Comparison of ENCODE assay signal across 28 mouse cellular contexts in the genomic region with DNA sequence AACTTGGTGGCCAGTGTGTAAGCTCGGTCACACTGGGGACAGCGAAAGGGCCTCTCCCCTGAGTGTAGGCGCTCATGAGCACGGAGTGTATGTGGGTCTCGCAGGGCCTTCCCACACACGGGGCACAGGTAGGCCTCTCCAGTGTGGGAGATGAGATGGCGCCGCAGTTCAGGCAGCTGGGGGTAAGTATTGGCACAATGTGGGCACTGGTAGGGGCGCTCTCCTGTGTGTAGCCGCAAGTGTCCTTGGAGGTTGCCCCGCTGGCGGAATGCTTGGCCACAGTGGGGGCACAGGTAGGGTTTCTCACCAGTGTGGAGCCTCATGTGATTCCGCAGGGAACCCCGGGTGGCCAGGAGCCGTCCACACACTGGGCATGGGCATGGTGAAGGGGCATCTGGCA. TPM values are rescaled to one million over a fixed set of nuclear protein-coding genes. Genes with fewer than 3 reads are reported as not detected.
A peak's percentile ranks its signal among the peaks of the same experiment; 100 is the strongest.
DNase-seq lines count a peak whose midpoint lies in the region; ATAC-seq and TF ChIP-seq lines count a peak whose summit lies in the region.
"Had no signal": no experiment of that assay in that cellular context is flagged by ENCODE, and none has a peak within 500 bp of the region (broad histone marks: within the 10 kb centered on the region; RNA-seq: fewer than 3 reads in every experiment).

No protein-coding gene starts in this region.

- no peaks in the 10 kb centered on the region for H3K27me3 ChIP-seq in midbrain, embryonic 11.5 days (ENCODE audit: control insufficient read depth, insufficient read depth, low read length)
- H3K27me3 ChIP-seq in midbrain, embryonic 10.5 days (ENCODE audit: low read depth, poor library complexity, severe bottlenecking), result no peaks in the 10 kb centered on the region
- H3K27me3 ChIP-seq in thymus, adult 2 months (ENCODE audit: control insufficient read depth, insufficient read depth, low read length), result no peaks in the 10 kb centered on the region
- H3K27me3 ChIP-seq: CH12.LX; embryonic facial prominence, embryonic 13.5 days; forebrain, embryonic 12.5 days; forebrain, embryonic 15.5 days; heart, embryonic 13.5 days had no signal

- H3K4me1 ChIP-seq in midbrain, embryonic 11.5 days (ENCODE audit: control insufficient read depth, insufficient read depth, low read length), result peaks cover 7% of the 10 kb centered on the region
- peaks cover 11% of the 10 kb centered on the region for H3K4me1 ChIP-seq in midbrain, embryonic 10.5 days
- H3K4me1 ChIP-seq in thymus, adult 2 months (replicated peaks; ENCODE audit: control insufficient read depth, insufficient read depth, low read length), result peaks cover 59% of the 10 kb centered on the region
- H3K4me1 ChIP-seq in ES-E14 (ENCODE audit: control insufficient read depth in 2 of 2, insufficient read depth in 2 of 2, low read length in 2 of 2, poor library complexity in 1 of 2), result peaks cover 0 to 11% of the 10 kb centered on the region in 2 experiments; a peak in 2 of 4 replicates

- no peak overlapping the region for H3K4me3 ChIP-seq in midbrain, embryonic 11.5 days (ENCODE audit: low read depth, low read length)
- H3K4me3 ChIP-seq in midbrain, embryonic 10.5 days, result no peak overlapping the region
- 0 out of 2 replicates have a peak overlapping the region, but pooled peaks have one; percentile 4 for H3K4me3 ChIP-seq in thymus, adult 2 months (ENCODE audit: control insufficient read depth, insufficient read depth, low read length)
- H3K4me3 ChIP-seq in ES-E14 (ENCODE audit: insufficient read depth in 1 of 2, low read depth in 1 of 2, low read length in 2 of 2, poor library complexity in 1 of 2, severe bottlenecking in 1 of 2), result peak overlapping the region; percentile 8 to 19; a peak in 1 of 4 replicates
- H3K4me3 ChIP-seq: embryonic facial prominence, embryonic 10.5 days; embryonic facial prominence, embryonic 13.5 days; erythroblast, embryonic 14.5 days; forebrain, embryonic 12.5 days; forebrain, embryonic 15.5 days; heart, adult 2 months; heart, embryonic 10.5 days; heart, embryonic 13.5 days had no signal

- no peaks in the 10 kb centered on the region for H3K9me3 ChIP-seq in midbrain, embryonic 11.5 days (ENCODE audit: control insufficient read depth, low read length)
- H3K9me3 ChIP-seq in midbrain, embryonic 10.5 days (replicated peaks), result no peaks in the 10 kb centered on the region
- H3K9me3 ChIP-seq in ES-E14 (ENCODE audit: control insufficient read depth, insufficient read depth, low read depth, low read length), result no peaks in the 10 kb centered on the region
- H3K9me3 ChIP-seq: embryonic facial prominence, embryonic 10.5 days; embryonic facial prominence, embryonic 13.5 days; forebrain, embryonic 12.5 days; forebrain, embryonic 15.5 days; heart, embryonic 10.5 days; heart, embryonic 13.5 days had no signal

- no peak for ATAC-seq in midbrain, embryonic 11.5 days (ENCODE audit: low FRiP score)
- ATAC-seq: forebrain, embryonic 15.5 days; hindbrain, postnatal 0 days had no signal

- TF ChIP-seq CTCF in thymus, adult 2 months (IDR thresholded peaks at IDR 0.05; ENCODE audit: borderline replicate concordance, control insufficient read depth, extremely low read depth, insufficient read depth, low read length, poor library complexity), result no peak

- H3K4me2 ChIP-seq in midbrain, embryonic 11.5 days, result no peak overlapping the region
- H3K4me2 ChIP-seq: embryonic facial prominence, embryonic 13.5 days; forebrain, embryonic 12.5 days; forebrain, embryonic 15.5 days; heart, embryonic 13.5 days; hindbrain, embryonic 14.5 days had no signal

- in situ Hi-C loops in ES-E14 (cut with MboI; ENCODE audit: low sequenced_read_pairs in 2 of 2, unreplicated experiment in 2 of 2), result no loop called here

- WGBS in midbrain, embryonic 11.5 days, result 97% methylated on average over 15 of the region's 15 CpGs
- WGBS in midbrain, embryonic 10.5 days, result 98% methylated on average over 15 of the region's 15 CpGs
- WGBS in thymus, adult 2 months, result 73% methylated on average over 15 of the region's 15 CpGs

- TF ChIP-seq POLR2A in thymus, adult 2 months (IDR thresholded peaks at IDR 0.05; ENCODE audit: control insufficient read depth, extremely low read depth, insufficient read depth, low read length, poor library complexity), result no peak; the same call in 1 of the 2 replicates

- H3K36me3 ChIP-seq in midbrain, embryonic 11.5 days (ENCODE audit: control insufficient read depth, insufficient read depth, low read length), result peaks cover 31% of the 10 kb centered on the region; the same call in 1 of the 2 replicates
- peaks cover 64% of the 10 kb centered on the region for H3K36me3 ChIP-seq in midbrain, embryonic 10.5 days
- peaks cover 13% of the 10 kb centered on the region for H3K36me3 ChIP-seq in thymus, adult 2 months (ENCODE audit: control insufficient read depth, insufficient read depth, low read length)
- peaks cover 30% of the 10 kb centered on the region for H3K36me3 ChIP-seq in ES-E14 (ENCODE audit: control insufficient read depth, insufficient read depth, low read length, poor library complexity, severe bottlenecking)

- no peak overlapping the region for H3K27ac ChIP-seq in midbrain, embryonic 11.5 days (ENCODE audit: low read depth, low read length)
- H3K27ac ChIP-seq in midbrain, embryonic 10.5 days (replicated peaks), result no peak overlapping the region
- peak overlapping the region; percentile 96 for H3K27ac ChIP-seq in thymus, adult 2 months (ENCODE audit: control insufficient read depth, insufficient read depth, low read length)
- H3K27ac ChIP-seq in ES-E14 (ENCODE audit: insufficient read depth, low read depth, low read length, poor library complexity, severe bottlenecking), result no peak overlapping the region
- H3K27ac ChIP-seq: embryonic facial prominence, embryonic 10.5 days; embryonic facial prominence, embryonic 13.5 days; forebrain, embryonic 12.5 days; forebrain, embryonic 15.5 days; heart, adult 2 months; heart, embryonic 10.5 days; heart, embryonic 13.5 days; hindbrain, embryonic 14.5 days; hindbrain, postnatal 0 days had no signal

- DNase-seq in midbrain, embryonic 11.5 days (ENCODE audit: low spot score, missing footprints), result peak; percentile 49
- DNase-seq in midbrain, embryonic 10.5 days (ENCODE audit: low spot score), result no peak
- DNase-seq in thymus, adult 2 months, result peak; percentile 46
- DNase-seq in thymus, postnatal 14 days, result no peak
- DNase-seq in ES-E14 (ENCODE audit: low read depth, low spot score), result no peak
- no peak for DNase-seq in adrenal gland, postnatal 25 days
- DNase-seq in heart, adult 18-20 months, result no peak
- DNase-seq: adrenal gland, postnatal 10 days; B cell, adult 2 months; cerebellum, adult 11-12 months; cerebellum, adult 8-10 months; cerebellum, postnatal 10 days; cerebellum, postnatal 36 days; embryo, embryonic 11 days; gastrocnemius, postnatal 25 days; heart, adult 2 months; heart, postnatal 14 days; heart, postnatal 4 days had no signal

- H3K9ac ChIP-seq in midbrain, embryonic 11.5 days (ENCODE audit: low read length), result no peak overlapping the region
- no peak overlapping the region for H3K9ac ChIP-seq in ES-E14 (ENCODE audit: insufficient read depth, low read depth, low read length, poor library complexity, severe bottlenecking)
- H3K9ac ChIP-seq: embryonic facial prominence, embryonic 13.5 days; forebrain, embryonic 12.5 days; forebrain, embryonic 15.5 days; heart, embryonic 13.5 days; hindbrain, embryonic 14.5 days had no signal

TF ChIP-seq in ES-E14, 5 proteins besides CTCF, POLR2A, EP300 and RAD21:
- TF ChIP-seq MAFK (IDR thresholded peaks at IDR 0.05; ENCODE audit: insufficient read depth, low read depth, low read length), result no peak
- TF ChIP-seq HCFC1 (IDR thresholded peaks at IDR 0.05; ENCODE audit: borderline replicate concordance, insufficient read depth, low read length), result no peak
- no peak for TF ChIP-seq CHD2 (IDR thresholded peaks at IDR 0.05; ENCODE audit: low read depth, low read length)
- TF ChIP-seq ZNF384 (IDR thresholded peaks at IDR 0.05; ENCODE audit: low read depth, low read length), result no peak
- TF ChIP-seq ZC3H11A (IDR thresholded peaks at IDR 0.05; ENCODE audit: borderline replicate concordance, low read depth, low read length), result no peak

RNA-seq across cellular contexts. Expression of a gene that starts 4.2 kb away (rescaled TPM):
- 6.3 and 7.5 TPM in 2 replicates for polyA plus RNA-seq in midbrain, embryonic 11.5 days (2014; fragmentation: Nextera tagmentation; extraction: Ambion mirVana)
- polyA plus RNA-seq in midbrain, embryonic 10.5 days (2016; fragmentation: Nextera tagmentation; extraction: Ambion mirVana), result 9.6 and 10.3 TPM in 2 replicates
- polyA plus RNA-seq in thymus, adult 2 months (2012; rRNA removed), result 52.2 and 62.6 TPM in 2 replicates
- 21.2 and 28.8 TPM in 2 replicates for total RNA-seq in ES-E14 (2012; rRNA removed)
- total RNA-seq in adrenal gland, postnatal 25 days (2021), result 14.5 and 15.5 TPM in 2 replicates
- 1 to 10 TPM; 3.6 to 4.6 TPM for total RNA-seq in heart, adult 18-20 months (2021)

RNA-seq across cellular contexts. Expression of a gene that starts 4.3 kb away (rescaled TPM):
- polyA plus RNA-seq in midbrain, embryonic 11.5 days (2014; fragmentation: Nextera tagmentation; extraction: Ambion mirVana), result 69.7 and 75.8 TPM in 2 replicates
- 75.2 and 82.6 TPM in 2 replicates for polyA plus RNA-seq in midbrain, embryonic 10.5 days (2016; fragmentation: Nextera tagmentation; extraction: Ambion mirVana)
- polyA plus RNA-seq in thymus, adult 2 months (2012; rRNA removed), result 185 and 191 TPM in 2 replicates
- 28.9 and 49.3 TPM in 2 replicates for total RNA-seq in ES-E14 (2012; rRNA removed)
- total RNA-seq in adrenal gland, postnatal 25 days (2021), result 58.7 and 68.6 TPM in 2 replicates
- total RNA-seq in heart, adult 18-20 months (2021), result 10 to 100 TPM; 22.1 to 26.5 TPM

RNA-seq across cellular contexts. Expression of a gene that starts 9.1 kb away (rescaled TPM):
- polyA plus RNA-seq in midbrain, embryonic 11.5 days (2014; fragmentation: Nextera tagmentation; extraction: Ambion mirVana), result 0.07 TPM in 1 of 2 replicates, not detected in the other
- polyA plus RNA-seq in midbrain, embryonic 10.5 days (2016; fragmentation: Nextera tagmentation; extraction: Ambion mirVana), result 0.14 TPM in 1 of 2 replicates, not detected in the other
- polyA plus RNA-seq in thymus, adult 2 months (2012; rRNA removed), result 0.62 and 5.1 TPM in 2 replicates
- 1.4 and 2.0 TPM in 2 replicates for total RNA-seq in ES-E14 (2012; rRNA removed)
- 0.15 and 13.7 TPM in 2 replicates for total RNA-seq in adrenal gland, postnatal 25 days (2021)
- not detected for total RNA-seq in heart, adult 18-20 months (2021)
- total RNA-seq: heart, adult 2 months; hindbrain, postnatal 0 days had no signal
- polyA plus RNA-seq: heart, adult 2 months; hindbrain, postnatal 0 days had no signal

Comparison
In these comparisons a context has a peak if more than half of its experiments do, and no peak if none do; other contexts are left out.
1. DNase-seq: peak in midbrain, embryonic 11.5 days (single experiment) and thymus, adult 2 months (single experiment); none in midbrain, embryonic 10.5 days (single experiment), thymus, postnatal 14 days (single experiment), ES-E14 (single experiment), adrenal gland, postnatal 25 days (single experiment) and heart, adult 18-20 months (0 of 2).
2. H3K4me3 ChIP-seq: peak in thymus, adult 2 months (single experiment) and ES-E14 (2 of 2); none in midbrain, embryonic 11.5 days (single experiment) and midbrain, embryonic 10.5 days (single experiment).